Mouse (Mus musculus) heart, postnatal 14 days (tissue): Measurements from ENCODE around the gene Cdk5r1. TPM values are rescaled to one million over a fixed set of nuclear protein-coding genes. Genes with fewer than 3 reads are reported as not detected.

Experiments
- DNase-seq, 2 experiments: peaks; one replicate each; pipeline ENCODE4 v3.0.0; 2021 to 2022
- intact Hi-C: fragments of 180-260 bp; cut with DNase I; formaldehyde crosslinking; loops from one replicate; pipeline ENCODE4 v1.15.1; 2025
- total RNA-seq, 2 experiments: library from RNA; stranded (reverse); gene quantifications; 2 replicates each; pipeline ENCODE4 v1.2.3; 2021

Cdk5r1 gene
- total RNA-seq, 2 experiments from 2014 or later = 0.98 to 1.1 TPM

GRCm38 (mm10) chr11:80479425-80479824 is 2.6 kb downstream of the Cdk5r1 start:
- intact Hi-C loops = loop anchor here (5.0 kb wide), 2 partner anchors 43 to 83 kb away; no protein-coding TSS in a partner anchor

GRCm38 (mm10) chr11:80479906-80480866 is 3.4 kb downstream of the Cdk5r1 start:
- DNase-seq = no peak
- intact Hi-C loops = loop anchor here (5.0 kb wide), 2 partner anchors 42 to 82 kb away; no protein-coding TSS in a partner anchor

More at GRCm38 (mm10) chr11:80479425-80479824, 2.6 kb downstream of the Cdk5r1 start:
- no peak for DNase-seq

- intact Hi-C loops = no loop called here
- DNase-seq = no peak
These were observed 4.7 kb downstream of the Cdk5r1 start for GRCm38 (mm10) chr11:80481409-80482050.

DNA sequence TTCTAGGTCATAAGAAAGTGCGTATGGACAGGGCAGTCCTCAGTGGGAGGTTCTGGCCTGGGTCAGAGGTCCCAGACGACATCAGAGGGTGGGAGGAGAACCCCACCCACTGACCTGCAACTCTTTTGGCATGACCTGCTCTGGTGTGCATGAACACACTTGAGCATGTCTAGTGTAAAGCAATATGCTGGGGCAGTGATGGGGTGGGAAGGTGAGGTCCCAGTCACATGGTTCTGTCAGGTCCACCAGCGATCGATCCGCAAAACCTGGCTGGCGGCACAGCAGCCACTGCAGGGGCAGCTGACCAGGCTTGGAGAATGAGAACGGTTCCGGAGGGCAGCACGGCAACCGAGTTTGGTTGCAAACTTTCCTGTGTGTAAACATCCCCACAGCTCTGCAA is 5.5 kb downstream of the Cdk5r1 start:
- DNase-seq = no peak
- intact Hi-C loops = no loop called here

DNA sequence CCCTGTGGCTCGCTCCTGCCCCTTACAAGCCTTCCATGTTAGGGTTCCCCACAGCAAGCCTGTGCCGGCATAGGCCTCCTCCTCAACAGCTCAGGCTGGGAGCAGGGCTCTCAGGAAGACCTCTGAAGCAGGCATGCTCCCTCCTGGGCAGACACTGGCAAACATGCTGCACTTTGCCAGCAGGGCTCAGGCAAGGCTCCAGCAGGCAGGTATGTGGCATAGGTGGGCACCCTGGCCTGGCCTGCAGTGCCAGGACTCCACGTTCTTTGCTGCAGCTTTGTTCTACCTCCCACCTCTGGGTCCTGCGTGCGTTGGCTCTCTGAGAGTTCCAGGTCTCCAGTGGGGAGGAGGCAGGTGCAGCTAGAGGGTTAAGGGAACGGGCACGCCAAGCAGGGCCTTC is 6.1 kb downstream of the Cdk5r1 start:
- no peak for DNase-seq
- intact Hi-C loops = no loop called here

GRCm38 (mm10) chr11:80483536-80484067 is 6.8 kb downstream of the Cdk5r1 start:
- intact Hi-C loops = no loop called here
- DNase-seq = no peak

DNA sequence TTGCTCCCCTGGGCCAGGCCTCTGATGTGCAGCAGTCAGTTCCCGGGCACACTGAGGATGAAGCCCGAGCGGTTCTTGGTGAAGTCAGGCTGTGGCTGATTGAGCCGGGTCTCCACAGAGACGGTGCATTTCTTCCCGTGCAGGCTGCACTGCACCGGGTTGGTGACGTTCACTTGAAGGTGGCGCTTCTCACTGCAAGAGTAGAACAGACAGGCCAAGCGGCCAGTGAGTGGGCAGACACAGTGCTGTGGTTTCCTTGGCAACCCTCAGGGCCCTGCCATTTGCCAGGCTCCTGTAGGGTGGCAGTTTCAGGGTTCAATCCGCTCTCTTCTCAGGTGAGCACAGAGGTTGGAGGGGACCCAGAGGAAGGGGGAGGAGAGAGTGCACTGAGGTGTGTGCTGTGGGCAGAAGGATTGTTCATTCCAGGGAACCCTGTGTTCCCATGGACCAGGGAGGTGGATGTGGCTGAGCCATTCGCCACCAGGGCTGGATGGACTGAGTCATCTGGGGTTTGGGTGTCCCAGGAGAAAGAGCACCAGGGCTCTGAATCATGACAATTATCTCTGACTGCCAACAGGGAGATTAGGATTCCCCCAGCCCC is 7.5 kb downstream of the Cdk5r1 start:
- intact Hi-C loops = no loop called here
- DNase-seq = no peak

DNA sequence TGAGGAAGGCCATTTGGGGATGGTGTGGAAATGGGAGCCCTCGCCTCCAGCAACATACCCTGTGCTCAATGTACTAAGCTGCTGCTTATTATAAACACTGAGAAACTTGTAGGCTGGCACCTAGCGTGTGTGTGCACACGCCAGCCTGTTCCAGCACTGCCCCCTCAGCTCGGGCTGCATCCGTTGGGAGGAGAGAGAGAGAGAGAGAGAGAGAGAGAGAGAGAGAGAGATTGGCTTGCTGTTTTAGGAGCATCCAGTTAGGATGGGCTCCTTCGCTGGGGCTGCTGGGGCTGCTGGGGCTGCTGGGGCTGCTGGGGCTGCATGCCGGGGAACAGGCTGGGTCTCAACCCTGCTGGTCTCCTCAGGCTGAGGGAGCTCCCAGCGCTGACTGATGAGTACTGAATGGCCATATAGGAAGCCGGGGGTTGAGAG is 8.3 kb downstream of the Cdk5r1 start:
- intact Hi-C loops = no loop called here
- no peak for DNase-seq

DNA sequence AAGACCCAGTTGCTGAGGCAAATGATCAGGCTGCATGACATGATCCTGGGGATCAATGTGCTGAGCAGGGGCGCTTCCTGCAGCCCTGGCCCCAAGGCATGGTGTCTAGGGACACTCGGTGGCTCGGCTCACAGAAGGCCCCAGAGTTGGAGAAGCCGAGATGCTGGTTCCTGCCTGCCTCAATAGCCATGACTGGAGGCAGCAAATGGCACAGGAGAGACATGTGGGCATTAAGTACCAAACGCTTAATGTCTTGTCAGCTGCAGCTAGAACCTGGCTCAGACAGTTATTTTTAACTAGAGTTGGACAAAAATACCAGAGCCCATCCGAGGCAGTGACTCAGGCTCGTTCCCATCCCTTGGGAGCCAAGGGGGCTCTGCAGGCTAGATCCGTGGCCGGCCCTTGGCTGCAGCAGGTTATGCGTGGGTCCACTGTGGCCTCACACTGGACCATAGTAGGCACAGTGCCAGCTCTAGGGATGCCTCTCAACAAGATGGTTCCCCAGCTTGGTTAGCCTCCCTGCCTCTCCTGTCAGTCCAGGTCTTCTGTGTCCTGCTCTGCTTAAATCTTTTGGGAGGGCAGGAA is 8.9 kb downstream of the Cdk5r1 start:
- intact Hi-C loops = no loop called here
- DNase-seq = no peak

DNA sequence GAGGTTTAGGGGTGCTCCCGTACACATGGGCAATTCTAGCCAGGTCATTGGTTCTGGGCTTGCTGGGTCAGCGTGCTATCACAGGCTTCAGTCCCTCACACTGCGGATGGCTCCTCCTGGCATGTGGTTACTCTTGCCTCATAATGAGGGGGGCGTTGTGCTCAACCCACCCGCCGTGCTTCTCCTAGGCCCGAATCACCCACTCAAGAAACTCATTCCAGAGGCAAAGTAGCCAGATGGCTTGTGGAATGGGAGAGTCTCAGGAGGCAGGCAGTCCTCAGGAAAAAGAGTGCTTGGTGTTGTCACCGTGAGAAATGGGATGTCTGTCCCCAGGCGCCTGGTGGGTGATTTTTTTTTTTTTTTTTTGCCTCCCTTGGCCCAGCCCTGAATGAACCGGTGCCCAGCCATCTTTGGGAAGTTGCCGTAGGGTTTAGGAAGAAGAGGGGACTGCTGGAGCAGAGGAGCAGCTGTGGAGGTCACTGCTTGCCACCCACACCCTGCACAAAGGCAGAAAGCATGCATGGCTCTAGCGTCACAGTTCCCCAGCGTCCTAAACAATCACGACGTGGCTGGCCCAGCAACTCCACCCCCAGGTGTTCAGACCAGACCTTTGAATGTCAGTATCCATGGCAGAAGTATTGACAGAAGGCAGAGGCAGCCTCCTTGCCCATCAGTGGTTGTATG is 11.2 kb downstream of the Cdk5r1 start:
- no peak for DNase-seq
- intact Hi-C loops = no loop called here

GRCm38 (mm10) chr11:80489172-80489881 is 12.5 kb downstream of the Cdk5r1 start:
- intact Hi-C loops = no loop called here
- no peak for DNase-seq

GRCm38 (mm10) chr11:80489882-80490196 is 13.0 kb downstream of the Cdk5r1 start:
- intact Hi-C loops = no loop called here
- DNase-seq = no peak

DNA sequence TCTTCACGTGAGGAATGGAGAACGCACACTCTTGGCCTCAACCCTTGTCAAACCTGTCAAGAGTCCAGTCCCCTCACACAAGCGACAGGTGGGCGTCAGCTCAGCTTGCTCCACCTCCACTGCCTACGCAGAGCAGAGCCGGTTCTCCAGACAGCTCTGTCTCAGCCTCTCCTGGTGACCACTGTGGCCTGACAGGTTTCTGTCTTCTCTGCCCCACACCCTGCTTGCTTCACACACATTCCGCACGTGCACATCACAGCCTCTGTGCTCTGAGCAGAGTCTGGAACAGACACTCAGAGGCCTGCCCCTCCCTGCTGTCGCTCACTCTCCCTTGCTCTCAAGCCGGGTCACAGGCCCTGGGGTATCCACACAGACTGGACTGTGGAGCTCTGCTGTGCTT is 14.0 kb downstream of the Cdk5r1 start:
- intact Hi-C loops = no loop called here
- no peak for DNase-seq

GRCm38 (mm10) chr11:80493186-80493585 is 16.4 kb downstream of the Cdk5r1 start:
- DNase-seq = no peak
- intact Hi-C loops = no loop called here

- intact Hi-C loops = no loop called here
- no peak for DNase-seq
These were observed 18.0 kb downstream of the Cdk5r1 start for GRCm38 (mm10) chr11:80494852-80495251.

GRCm38 (mm10) chr11:80495972-80496371 is 19.1 kb downstream of the Cdk5r1 start:
- DNase-seq = no peak
- intact Hi-C loops = no loop called here

GRCm38 (mm10) chr11:80496640-80497039 is 19.8 kb downstream of the Cdk5r1 start:
- no peak for DNase-seq
- intact Hi-C loops = no loop called here

- DNase-seq = no peak
- intact Hi-C loops = no loop called here
These were observed 20.5 kb downstream of the Cdk5r1 start for GRCm38 (mm10) chr11:80497225-80497919.
